Mouse (Mus musculus): ENCODE results near the gene Cldn5. TPM values are rescaled to one million over a fixed set of nuclear protein-coding genes. Genes with fewer than 3 reads are reported as not detected.

Cldn5 gene
- polyA plus RNA-seq, 2 experiments = 6.2 to 6.6 TPM

- TF ChIP-seq EP300 (IDR thresholded peaks at IDR 0.05; ENCODE audit: low read depth) (no peak), CTCF (IDR thresholded peaks at IDR 0.05; ENCODE audit: low read depth) (no peak)
- Histone ChIP-seq H3K4me3 (ENCODE audit: insufficient read depth in 1 of 2, low read depth in 2 of 2, low read length in 2 of 2) (no peak overlapping the region), H3K27me3 (ENCODE audit: control insufficient read depth, insufficient read depth, low read length) (no peaks in the 10 kb centered on the region), H3K27ac (no peak overlapping the region), H3K9ac (replicated peaks) (no peak overlapping the region), H3K4me2 (ENCODE audit: low read depth) (no peak overlapping the region), H3K36me3 (replicated peaks; ENCODE audit: control insufficient read depth, insufficient read depth, low read depth) (no peaks in the 10 kb centered on the region), H3K4me1 (replicated peaks; ENCODE audit: control insufficient read depth in 2 of 2, insufficient read depth in 2 of 2, low read length in 1 of 2) (no peaks in the 10 kb centered on the region), H3K9me3 (ENCODE audit: control insufficient read depth, low read length) (no peaks in the 10 kb centered on the region)
- DNase-seq (ENCODE audit: low read depth in 3 of 3, low spot score in 3 of 3) (no peak), ATAC-seq (ENCODE audit: insufficient read depth) (no peak)
- WGBS (ENCODE audit: insufficient replicate concordance) = 77% methylated on average over 4 of the region's 4 CpGs
Observed at GRCm38 (mm10) chr16:18761734-18762133, 14.9 kb upstream of the Cldn5 start.

GRCm38 (mm10) chr16:18762960-18763359 lies 13.7 kb upstream of the Cldn5 start:
- Histone ChIP-seq H3K4me2 (ENCODE audit: low read depth) (no peak overlapping the region), H3K27me3 (ENCODE audit: control insufficient read depth, insufficient read depth, low read length) (no peaks in the 10 kb centered on the region), H3K9ac (replicated peaks) (no peak overlapping the region), H3K36me3 (replicated peaks; ENCODE audit: control insufficient read depth, insufficient read depth, low read depth) (no peaks in the 10 kb centered on the region), H3K27ac (no peak overlapping the region), H3K4me1 (replicated peaks; ENCODE audit: control insufficient read depth in 2 of 2, insufficient read depth in 2 of 2, low read length in 1 of 2) (no peaks in the 10 kb centered on the region), H3K4me3 (ENCODE audit: insufficient read depth in 1 of 2, low read depth in 2 of 2, low read length in 2 of 2) (no peak overlapping the region), H3K9me3 (ENCODE audit: control insufficient read depth, low read length) (no peaks in the 10 kb centered on the region)
- WGBS (ENCODE audit: insufficient replicate concordance) = 57% methylated on average over 3 of the region's 3 CpGs
- ATAC-seq (ENCODE audit: insufficient read depth) (no peak), DNase-seq (ENCODE audit: low read depth in 3 of 3, low spot score in 3 of 3) (no peak)
- TF ChIP-seq CTCF (IDR thresholded peaks at IDR 0.05; ENCODE audit: low read depth) (no peak), EP300 (IDR thresholded peaks at IDR 0.05; ENCODE audit: low read depth) (no peak)

GRCm38 (mm10) chr16:18766390-18766789 lies 10.3 kb upstream of the Cldn5 start:
- no peaks in the 10 kb centered on the region for H3K36me3 ChIP-seq (replicated peaks; ENCODE audit: control insufficient read depth, insufficient read depth, low read depth)
- H3K27ac ChIP-seq = no peak overlapping the region
- DNase-seq (ENCODE audit: low read depth in 3 of 3, low spot score in 3 of 3) (no peak), ATAC-seq (ENCODE audit: insufficient read depth) (no peak)
- WGBS (ENCODE audit: insufficient replicate concordance) = 36% methylated on average over 4 of the region's 4 CpGs
- H3K4me1 ChIP-seq (replicated peaks; ENCODE audit: control insufficient read depth in 2 of 2, insufficient read depth in 2 of 2, low read length in 1 of 2) = no peaks in the 10 kb centered on the region
- no peaks in the 10 kb centered on the region for H3K9me3 ChIP-seq (ENCODE audit: control insufficient read depth, low read length)
- no peak overlapping the region for H3K9ac ChIP-seq (replicated peaks)
- no peak overlapping the region for H3K4me2 ChIP-seq (ENCODE audit: low read depth)
- H3K4me3 ChIP-seq (ENCODE audit: insufficient read depth in 1 of 2, low read depth in 2 of 2, low read length in 2 of 2) = no peak overlapping the region
- no peaks in the 10 kb centered on the region for H3K27me3 ChIP-seq (ENCODE audit: control insufficient read depth, insufficient read depth, low read length)
- TF ChIP-seq EP300 (IDR thresholded peaks at IDR 0.05; ENCODE audit: low read depth) (no peak), CTCF (IDR thresholded peaks at IDR 0.05; ENCODE audit: low read depth) (no peak)

GRCm38 (mm10) chr16:18769501-18769900 lies 7.1 kb upstream of the Cldn5 start:
- no peak overlapping the region for H3K9ac ChIP-seq (replicated peaks)
- H3K27ac ChIP-seq = no peak overlapping the region
- H3K36me3 ChIP-seq (replicated peaks; ENCODE audit: control insufficient read depth, insufficient read depth, low read depth) = no peaks in the 10 kb centered on the region
- no peak overlapping the region for H3K4me2 ChIP-seq (ENCODE audit: low read depth)
- H3K4me3 ChIP-seq (ENCODE audit: insufficient read depth in 1 of 2, low read depth in 2 of 2, low read length in 2 of 2) = no peak overlapping the region
- ATAC-seq (ENCODE audit: insufficient read depth) = no peak
- TF ChIP-seq EP300 (IDR thresholded peaks at IDR 0.05; ENCODE audit: low read depth) = no peak
- TF ChIP-seq CTCF (IDR thresholded peaks at IDR 0.05; ENCODE audit: low read depth) = no peak
- no peaks in the 10 kb centered on the region for H3K4me1 ChIP-seq (replicated peaks; ENCODE audit: control insufficient read depth in 2 of 2, insufficient read depth in 2 of 2, low read length in 1 of 2)
- H3K9me3 ChIP-seq (ENCODE audit: control insufficient read depth, low read length) = no peaks in the 10 kb centered on the region
- H3K27me3 ChIP-seq (ENCODE audit: control insufficient read depth, insufficient read depth, low read length) = no peaks in the 10 kb centered on the region; the same call in 1 of the 2 replicates
- 69% methylated on average over 1 of the region's 1 CpGs for WGBS (ENCODE audit: insufficient replicate concordance)
- no peak for DNase-seq (ENCODE audit: low read depth in 3 of 3, low spot score in 3 of 3)

- ATAC-seq (ENCODE audit: insufficient read depth) (no peak), DNase-seq (ENCODE audit: low read depth in 3 of 3, low spot score in 3 of 3) (no peak)
- H3K4me3 ChIP-seq (ENCODE audit: insufficient read depth in 1 of 2, low read depth in 2 of 2, low read length in 2 of 2) = no peak overlapping the region
- TF ChIP-seq EP300 (IDR thresholded peaks at IDR 0.05; ENCODE audit: low read depth) (no peak), CTCF (IDR thresholded peaks at IDR 0.05; ENCODE audit: low read depth) (no peak)
- 38% methylated on average over 2 of the region's 2 CpGs for WGBS (ENCODE audit: insufficient replicate concordance)
- no peak overlapping the region for H3K27ac ChIP-seq
- H3K27me3 ChIP-seq (ENCODE audit: control insufficient read depth, insufficient read depth, low read length) = peaks cover 41% of the 10 kb centered on the region
- no peaks in the 10 kb centered on the region for H3K4me1 ChIP-seq (replicated peaks; ENCODE audit: control insufficient read depth in 2 of 2, insufficient read depth in 2 of 2, low read length in 1 of 2)
- no peak overlapping the region for H3K4me2 ChIP-seq (ENCODE audit: low read depth)
- no peaks in the 10 kb centered on the region for H3K9me3 ChIP-seq (ENCODE audit: control insufficient read depth, low read length)
- no peak overlapping the region for H3K9ac ChIP-seq (replicated peaks)
- H3K36me3 ChIP-seq (replicated peaks; ENCODE audit: control insufficient read depth, insufficient read depth, low read depth) = no peaks in the 10 kb centered on the region
Observed at GRCm38 (mm10) chr16:18773936-18774335, 2.7 kb upstream of the Cldn5 start.

All from liver, embryonic 14.5 days (tissue).